Mouse (Mus musculus) fibroblast of lung, adult 2 months (primary cell): Measurements from ENCODE around the gene Gm36079.
"Not testable (repeated sequence)": the region's sequence is repeated elsewhere in the genome, so short reads cannot be mapped to it uniquely, and the experiment has no call there.

Experiments used
- DNase-seq: peaks from one replicate; pipeline ENCODE4 v3.0.0-alpha.2; 2011; ENCODE audit warnings: low read depth

Gene Gm36079

GRCm38 (mm10) chr13:120015348-120016007, 11.3 kb downstream of the Gm36079 start:
- not testable (repeated sequence) for DNase-seq

- DNase-seq, result not testable (repeated sequence)
Observed at GRCm38 (mm10) chr13:120013962-120014361, 12.8 kb downstream of the Gm36079 start.

GRCm38 (mm10) chr13:120013544-120013943, 13.3 kb downstream of the Gm36079 start:
- DNase-seq, result not testable (repeated sequence)

GRCm38 (mm10) chr13:120010068-120010467, 16.7 kb downstream of the Gm36079 start:
- DNase-seq, result not testable (repeated sequence)

- not testable (repeated sequence) for DNase-seq
Observed at GRCm38 (mm10) chr13:119999215-119999614, 27.6 kb downstream of the Gm36079 start.

- DNase-seq, result not testable (repeated sequence)
Observed at GRCm38 (mm10) chr13:119998442-119999086, 28.2 kb downstream of the Gm36079 start.

GRCm38 (mm10) chr13:119991917-119992496, 34.8 kb downstream of the Gm36079 start:
- not testable (repeated sequence) for DNase-seq

- not testable (repeated sequence) for DNase-seq
Observed at GRCm38 (mm10) chr13:119991264-119991663, 35.5 kb downstream of the Gm36079 start.
